Mouse (Mus musculus) neural tube, embryonic 12.5 days (tissue): ENCODE data around the gene Tmem131l. TPM values are rescaled to one million over a fixed set of nuclear protein-coding genes. Genes with fewer than 3 reads are reported as not detected.

Source experiments
- ATAC-seq: fragments of 200-750 bp; cut with Nextera tagmentation; 2 replicates; pipeline ENCODE4 v1.8.0; 2017; ENCODE audit warnings: low read depth, mild to moderate bottlenecking, moderate TSS enrichment, moderate library complexity; ENCODE audit not compliant: low FRiP score
- H3K27ac ChIP-seq: fragments of 300-500 bp; sonication (generic); 2 replicates; pipeline ENCODE4 v1.5.1; 2016
- H3K27me3 ChIP-seq: fragments of 300-500 bp; sonication (generic); replicated peaks from 2 replicates; pipeline ENCODE4 v1.6.1; 2016; ENCODE audit warnings: mild to moderate bottlenecking
- H3K36me3 ChIP-seq: fragments of 300-500 bp; sonication (generic); 2 replicates; pipeline ENCODE4 v1.6.1; 2016; ENCODE audit warnings: mild to moderate bottlenecking
- H3K4me1 ChIP-seq: fragments of 300-500 bp; sonication (generic); 2 replicates; pipeline ENCODE4 v1.6.1; 2016
- H3K4me2 ChIP-seq: fragments of 300-500 bp; sonication (generic); replicated peaks from 2 replicates; pipeline ENCODE4 v1.6.1; 2016; ENCODE audit warnings: mild to moderate bottlenecking
- H3K4me3 ChIP-seq: fragments of 300-500 bp; sonication (generic); 2 replicates; pipeline ENCODE4 v1.5.1; 2016
- H3K9ac ChIP-seq: fragments of 300-500 bp; sonication (generic); 2 replicates; pipeline ENCODE4 v1.6.1; 2016; ENCODE audit warnings: mild to moderate bottlenecking
- H3K9me3 ChIP-seq: fragments of 300-500 bp; sonication (generic); 2 replicates; pipeline ENCODE4 v1.6.1; 2016; ENCODE audit warnings: mild to moderate bottlenecking
- WGBS: fragments of 180-500 bp; shearing (Covaris S2); methylation state at CpG from one replicate; pipeline ENCODE4 v1.1.7; 2016; 5-methylcytosine and 5-hydroxymethylcytosine counted together
- polyA plus RNA-seq: library from polyadenylated mRNA; unstranded; fragments of >200 nt; fragmentation: Nextera tagmentation; extraction: Ambion mirVana; gene quantifications from 2 replicates; pipeline ENCODE4 v1.2.1, GENCODE M21; 2016

Gene Tmem131l
- polyA plus RNA-seq, 1 experiment from 2014 or later, result 90.8 TPM

DNA sequence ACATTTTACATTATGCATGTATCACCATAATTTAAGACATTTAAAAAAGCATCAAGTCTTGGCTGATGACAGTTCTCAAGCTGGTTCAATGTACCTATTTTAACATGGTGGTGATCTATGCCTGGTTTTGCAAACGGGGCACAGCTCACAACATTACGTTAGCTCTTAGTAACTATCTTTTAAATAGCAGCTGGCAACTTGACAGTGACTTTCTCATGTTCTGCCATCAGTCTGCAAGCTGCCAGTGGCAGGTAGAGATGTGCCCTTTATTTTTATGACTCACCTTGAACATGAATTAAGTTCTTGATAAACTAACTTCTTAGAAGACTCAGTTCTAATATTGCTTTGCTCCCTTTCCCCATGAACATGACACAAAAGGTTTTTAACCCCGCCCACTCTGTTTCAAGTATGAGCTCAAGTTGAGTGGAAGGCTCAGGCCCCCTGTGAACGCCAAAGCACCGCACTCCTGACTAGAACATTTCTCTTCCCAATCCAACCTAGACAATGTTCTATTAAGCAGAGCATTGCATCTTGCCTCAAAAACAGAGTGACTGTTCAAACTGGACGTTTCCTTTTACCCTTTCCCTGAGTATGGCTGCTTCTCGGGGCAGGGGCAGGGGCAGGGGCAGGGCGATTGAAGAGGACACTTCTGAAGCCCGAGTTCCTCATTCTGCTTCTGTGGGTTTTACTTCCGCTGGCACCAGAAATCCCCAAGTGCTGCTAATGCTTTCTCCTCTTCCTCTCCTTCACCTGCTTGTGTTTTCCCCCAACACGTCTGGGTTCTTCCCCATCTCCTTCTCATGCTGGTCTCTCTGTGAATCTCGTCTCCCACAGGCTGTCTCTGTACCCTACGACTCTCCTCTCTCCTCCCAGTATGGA lies 29.1 kb upstream of the Tmem131l start:
- WGBS, result 86% methylated on average over 13 of the region's 13 CpGs
- H3K27me3 ChIP-seq, result no peaks in the 10 kb centered on the region

DNA sequence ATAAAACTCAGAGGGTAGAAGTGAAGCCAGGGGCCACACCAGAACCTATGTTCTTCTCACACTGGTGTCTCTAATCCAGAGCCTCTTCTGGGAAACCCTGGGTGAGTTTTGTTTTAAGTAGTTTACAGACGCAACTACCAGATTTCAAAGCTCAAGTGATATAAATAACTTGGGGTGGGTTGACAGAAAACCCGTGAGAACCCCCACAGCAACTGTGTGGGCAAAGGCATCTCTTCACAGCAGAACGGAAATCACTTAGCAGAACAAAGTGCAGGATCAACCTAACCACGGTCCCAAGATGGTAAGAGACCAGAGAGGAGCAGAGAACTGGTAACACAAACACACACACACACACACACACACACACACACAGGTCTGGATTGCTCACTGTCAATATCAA lies 25.9 kb upstream of the Tmem131l start:
- Histone ChIP-seq H3K36me3 (no peaks in the 10 kb centered on the region), H3K27ac (no peak overlapping the region), H3K4me3 (no peak overlapping the region), H3K4me2 (no peak overlapping the region), H3K27me3 (no peaks in the 10 kb centered on the region), H3K9me3 (no peaks in the 10 kb centered on the region), H3K4me1 (peaks cover 6% of the 10 kb centered on the region; the same call in 1 of the 2 replicates), H3K9ac (no peak overlapping the region)
- ATAC-seq, result no peak
- 85% methylated on average over 4 of the region's 4 CpGs for WGBS

More for the DNA sequence above, 29.1 kb upstream of the Tmem131l start:
- Histone ChIP-seq H3K4me2 (no peak overlapping the region), H3K27ac (no peak overlapping the region), H3K36me3 (no peaks in the 10 kb centered on the region), H3K9me3 (no peaks in the 10 kb centered on the region), H3K9ac (no peak overlapping the region), H3K4me1 (no peaks in the 10 kb centered on the region), H3K4me3 (no peak overlapping the region)
- ATAC-seq, result no peak

DNA sequence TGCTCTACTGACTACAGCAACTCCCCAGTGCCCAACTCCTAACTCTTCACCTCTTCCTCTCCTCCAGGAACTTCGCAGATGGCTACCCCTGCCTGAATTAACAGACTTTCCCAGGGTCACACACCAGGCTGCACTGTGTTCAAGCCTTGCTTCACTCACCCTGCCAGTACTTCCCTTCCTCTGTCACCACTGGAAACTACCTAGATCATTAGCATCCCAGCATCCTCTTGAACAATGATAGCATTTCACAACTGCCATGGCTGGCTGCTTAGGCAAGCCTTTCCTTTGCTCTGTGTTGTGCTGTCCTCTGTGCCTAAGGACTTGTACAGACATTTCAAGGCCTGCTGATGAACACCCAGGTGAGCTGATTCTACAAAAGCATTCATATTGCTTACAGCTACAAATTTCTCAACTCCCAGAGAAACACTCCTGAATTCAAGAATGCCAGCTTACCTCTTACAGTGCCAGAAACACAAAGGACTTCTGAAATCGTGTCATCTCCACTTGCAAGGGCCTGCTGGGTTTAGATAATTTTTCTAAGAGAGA lies 23.5 kb upstream of the Tmem131l start:
- Histone ChIP-seq H3K9me3 (no peaks in the 10 kb centered on the region), H3K9ac (no peak overlapping the region), H3K4me2 (no peak overlapping the region), H3K4me3 (no peak overlapping the region), H3K4me1 (peaks cover 6% of the 10 kb centered on the region; the same call in 1 of the 2 replicates), H3K27ac (no peak overlapping the region), H3K36me3 (no peaks in the 10 kb centered on the region), H3K27me3 (no peaks in the 10 kb centered on the region)
- 82% methylated on average over 2 of the region's 2 CpGs for WGBS
- no peak for ATAC-seq

DNA sequence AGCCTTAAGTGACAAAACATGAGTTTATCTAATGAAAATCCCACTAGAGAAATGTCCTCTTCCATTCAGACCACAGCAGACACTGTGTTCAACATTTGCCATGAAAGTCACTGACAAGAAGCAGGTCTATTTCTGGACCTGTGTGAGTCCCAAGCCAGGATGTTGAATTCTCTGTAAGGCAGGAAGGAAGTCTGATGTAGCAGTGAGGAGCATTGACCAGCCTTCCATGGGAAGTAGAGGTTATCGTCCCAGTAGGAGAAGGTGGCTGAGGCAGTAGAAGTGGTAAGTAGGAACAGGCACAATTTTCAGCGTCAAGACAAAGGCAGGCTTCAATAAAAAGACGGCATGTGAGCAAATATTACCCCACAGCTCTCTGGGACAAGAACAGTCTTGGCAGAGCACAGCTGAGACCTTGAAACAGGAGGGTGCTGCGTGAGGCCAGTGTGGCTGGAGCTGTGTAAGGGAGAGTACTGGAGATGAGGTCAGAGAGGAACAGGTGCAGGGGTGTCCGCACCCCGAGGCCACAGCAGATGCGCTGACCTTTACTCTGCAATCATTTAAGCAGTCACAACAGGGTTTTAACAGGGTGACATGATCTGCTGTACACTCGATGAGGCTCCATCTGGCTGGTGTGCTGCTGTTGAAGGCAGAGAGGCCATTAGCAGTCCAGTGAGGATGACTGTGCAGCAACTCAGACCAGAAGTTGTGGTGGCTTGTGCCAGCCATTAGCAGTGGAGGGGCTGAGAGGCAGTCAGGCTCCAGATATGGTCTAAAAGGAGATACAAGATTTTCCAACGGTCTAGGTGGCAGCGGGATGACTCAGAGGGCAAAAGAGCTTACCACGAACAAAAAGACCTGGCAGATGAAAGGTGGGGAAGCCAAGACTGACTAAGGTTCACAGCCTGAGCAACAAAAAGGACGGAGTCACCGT lies 21.8 kb upstream of the Tmem131l start:
- ATAC-seq, result no peak
- no peaks in the 10 kb centered on the region for H3K27me3 ChIP-seq
- no peak overlapping the region for H3K4me2 ChIP-seq
- H3K4me3 ChIP-seq, result no peak overlapping the region
- no peak overlapping the region for H3K9ac ChIP-seq
- H3K36me3 ChIP-seq, result no peaks in the 10 kb centered on the region
- peaks cover 6% of the 10 kb centered on the region; the same call in 1 of the 2 replicates for H3K4me1 ChIP-seq
- WGBS, result 71% methylated on average over 13 of the region's 13 CpGs
- H3K27ac ChIP-seq, result no peak overlapping the region
- no peaks in the 10 kb centered on the region for H3K9me3 ChIP-seq

DNA sequence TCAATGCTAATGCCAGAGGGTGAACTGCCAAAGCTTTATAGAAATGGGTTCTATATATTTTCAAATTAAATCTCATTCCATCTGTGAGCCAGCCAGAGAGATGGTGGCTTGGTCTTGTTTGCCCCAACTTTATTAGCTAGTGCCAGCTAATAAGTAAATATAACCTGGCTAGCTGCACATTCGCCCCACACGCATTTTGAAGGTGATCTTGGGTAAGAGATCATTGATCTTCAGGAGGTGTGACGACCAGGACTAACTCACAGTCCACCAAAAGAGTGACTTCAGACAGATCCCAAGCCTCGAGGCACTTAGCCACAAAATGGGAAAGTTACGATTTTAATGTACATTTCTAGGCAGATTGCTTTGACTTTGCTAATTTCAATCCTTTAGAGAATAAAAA lies 21.0 kb upstream of the Tmem131l start:
- no peak overlapping the region for H3K4me3 ChIP-seq
- no peaks in the 10 kb centered on the region for H3K27me3 ChIP-seq
- H3K9ac ChIP-seq, result no peak overlapping the region
- H3K4me1 ChIP-seq, result peaks cover 6% of the 10 kb centered on the region; the same call in 1 of the 2 replicates
- H3K27ac ChIP-seq, result no peak overlapping the region
- no peaks in the 10 kb centered on the region for H3K9me3 ChIP-seq
- no peak overlapping the region for H3K4me2 ChIP-seq
- WGBS, result 85% methylated on average over 5 of the region's 5 CpGs
- no peaks in the 10 kb centered on the region for H3K36me3 ChIP-seq
- no peak for ATAC-seq

DNA sequence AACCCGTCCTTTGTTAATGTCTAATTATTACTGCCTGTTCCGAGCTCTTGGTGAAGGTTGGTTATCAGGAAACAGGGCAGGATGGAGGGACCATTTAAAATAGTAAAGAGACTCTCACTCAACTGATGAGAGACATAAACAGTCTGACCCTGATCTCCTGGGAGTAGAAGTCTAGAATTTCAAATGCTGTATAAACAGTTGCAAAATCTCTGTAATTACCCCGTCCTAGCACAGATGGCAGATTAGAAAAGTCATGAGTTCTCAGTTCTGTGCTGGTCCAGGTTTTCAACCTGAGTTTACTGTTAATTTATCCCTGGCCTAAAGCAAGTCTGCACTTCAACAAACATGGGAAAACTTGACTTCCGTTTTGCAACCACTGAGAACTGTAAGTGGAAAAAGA lies 20.2 kb upstream of the Tmem131l start:
- Histone ChIP-seq H3K9me3 (no peaks in the 10 kb centered on the region), H3K36me3 (no peaks in the 10 kb centered on the region), H3K4me1 (peaks cover 6% of the 10 kb centered on the region; the same call in 1 of the 2 replicates), H3K4me3 (no peak overlapping the region), H3K4me2 (no peak overlapping the region), H3K27me3 (no peaks in the 10 kb centered on the region), H3K27ac (no peak overlapping the region), H3K9ac (no peak overlapping the region)
- 62% methylated on average over 4 of the region's 4 CpGs for WGBS
- ATAC-seq, result no peak

DNA sequence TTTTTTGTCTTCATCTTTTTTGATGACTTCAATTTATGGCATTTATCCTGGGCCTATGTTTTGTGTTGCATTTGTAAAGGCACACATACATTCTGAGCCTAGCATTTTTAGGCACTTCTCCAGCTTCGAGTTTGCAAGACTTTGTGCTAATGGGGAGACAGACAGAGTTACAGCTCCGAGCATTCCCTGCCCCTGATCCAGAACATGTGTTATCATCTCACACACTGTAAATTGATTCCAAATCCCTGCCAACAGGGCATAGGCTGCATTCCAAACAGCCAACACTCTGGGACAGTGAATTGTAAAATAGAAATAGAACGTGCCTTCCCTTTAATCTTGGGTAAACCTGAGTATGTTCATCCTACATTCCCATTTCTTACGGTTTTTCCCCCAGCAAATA lies 19.7 kb upstream of the Tmem131l start:
- Histone ChIP-seq H3K4me1 (peaks cover 6% of the 10 kb centered on the region; the same call in 1 of the 2 replicates), H3K36me3 (no peaks in the 10 kb centered on the region), H3K4me3 (no peak overlapping the region), H3K27ac (no peak overlapping the region), H3K4me2 (no peak overlapping the region), H3K9ac (no peak overlapping the region), H3K27me3 (no peaks in the 10 kb centered on the region), H3K9me3 (no peaks in the 10 kb centered on the region)
- WGBS, result 76% methylated on average over 4 of the region's 4 CpGs
- ATAC-seq, result no peak

DNA sequence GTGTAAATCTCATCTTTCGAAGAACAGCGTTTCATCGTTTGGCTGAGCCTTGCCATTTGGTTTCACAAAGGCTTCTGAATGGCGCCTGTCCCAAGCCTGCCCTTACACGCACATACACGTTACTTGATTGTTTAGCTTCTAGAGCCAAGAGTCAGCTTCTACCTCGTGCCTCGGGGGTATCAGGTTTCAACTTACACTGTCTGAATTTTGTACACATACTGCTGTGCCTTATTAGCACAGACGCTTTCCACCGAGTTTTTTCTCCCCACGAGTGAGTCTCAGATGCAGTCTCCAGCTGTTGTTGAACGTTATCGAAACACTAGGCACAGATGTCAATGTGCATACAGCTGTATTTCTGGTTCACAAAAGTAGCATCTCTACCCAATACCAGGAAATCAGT lies 19.3 kb upstream of the Tmem131l start:
- H3K4me3 ChIP-seq, result no peak overlapping the region
- H3K9ac ChIP-seq, result no peak overlapping the region
- H3K9me3 ChIP-seq, result no peaks in the 10 kb centered on the region
- ATAC-seq, result no peak
- no peaks in the 10 kb centered on the region for H3K27me3 ChIP-seq
- peaks cover 6% of the 10 kb centered on the region; the same call in 1 of the 2 replicates for H3K4me1 ChIP-seq
- H3K36me3 ChIP-seq, result no peaks in the 10 kb centered on the region
- WGBS, result 75% methylated on average over 13 of the region's 13 CpGs
- no peak overlapping the region for H3K4me2 ChIP-seq
- H3K27ac ChIP-seq, result no peak overlapping the region

DNA sequence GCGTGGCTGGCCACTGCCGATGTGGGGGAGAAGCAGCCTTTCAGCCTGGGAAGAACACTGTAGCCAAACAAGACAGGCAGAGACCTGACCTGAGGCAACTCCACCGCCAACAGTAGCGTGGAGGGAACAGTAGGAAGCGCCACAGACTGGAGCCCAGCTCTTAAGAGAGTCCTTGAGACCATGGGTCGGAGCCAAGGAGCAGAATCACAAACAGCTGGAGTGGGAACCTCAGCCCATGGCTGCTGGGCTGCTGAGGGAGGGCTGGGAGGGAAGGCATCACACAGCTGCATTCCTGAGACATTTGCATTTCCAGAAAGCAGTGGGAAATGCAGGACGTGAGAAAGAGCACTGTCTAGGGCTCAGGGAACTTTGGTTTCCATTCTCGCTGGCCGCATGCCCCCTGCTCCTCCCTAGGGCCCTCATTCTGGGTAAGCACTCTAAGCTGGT lies 8.8 kb upstream of the Tmem131l start:
- Histone ChIP-seq H3K4me1 (peaks cover 4% of the 10 kb centered on the region; the same call in 1 of the 2 replicates), H3K27ac (no peak overlapping the region), H3K4me2 (no peak overlapping the region), H3K9ac (no peak overlapping the region), H3K36me3 (no peaks in the 10 kb centered on the region), H3K27me3 (0 out of 2 replicates have a peak, but pooled peaks cover 3% of the 10 kb centered on the region), H3K4me3 (no peak overlapping the region), H3K9me3 (0 out of 2 replicates have a peak, but pooled peaks cover 7% of the 10 kb centered on the region)
- ATAC-seq, result no peak
- 33% methylated on average over 9 of the region's 9 CpGs for WGBS

DNA sequence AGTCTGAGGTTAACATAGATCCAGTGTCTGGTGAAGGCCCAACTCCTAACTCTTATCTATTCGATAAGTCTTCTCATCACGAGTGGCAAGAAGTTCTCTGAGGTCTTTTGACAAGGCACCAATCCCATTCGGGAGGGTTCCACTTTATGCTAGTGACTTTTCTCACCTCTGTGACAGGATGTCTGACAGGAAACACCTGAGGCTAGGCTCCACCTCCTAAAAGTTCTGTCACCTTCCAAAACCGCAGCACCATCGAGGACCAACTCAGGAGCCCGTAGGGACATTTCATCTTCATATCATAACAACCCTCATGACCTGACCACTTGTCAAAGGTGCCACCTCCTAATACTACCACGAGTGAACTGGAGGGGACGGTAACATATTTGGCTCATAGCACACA lies 6.2 kb upstream of the Tmem131l start:
- ATAC-seq, result no peak
- Histone ChIP-seq H3K27me3 (0 out of 2 replicates have a peak, but pooled peaks cover 3% of the 10 kb centered on the region), H3K4me1 (peaks cover 4% of the 10 kb centered on the region; the same call in 1 of the 2 replicates), H3K4me3 (no peak overlapping the region), H3K4me2 (no peak overlapping the region), H3K9me3 (no peaks in the 10 kb centered on the region), H3K9ac (no peak overlapping the region), H3K27ac (no peak overlapping the region), H3K36me3 (no peaks in the 10 kb centered on the region)
- WGBS, result 92% methylated on average over 8 of the region's 8 CpGs

DNA sequence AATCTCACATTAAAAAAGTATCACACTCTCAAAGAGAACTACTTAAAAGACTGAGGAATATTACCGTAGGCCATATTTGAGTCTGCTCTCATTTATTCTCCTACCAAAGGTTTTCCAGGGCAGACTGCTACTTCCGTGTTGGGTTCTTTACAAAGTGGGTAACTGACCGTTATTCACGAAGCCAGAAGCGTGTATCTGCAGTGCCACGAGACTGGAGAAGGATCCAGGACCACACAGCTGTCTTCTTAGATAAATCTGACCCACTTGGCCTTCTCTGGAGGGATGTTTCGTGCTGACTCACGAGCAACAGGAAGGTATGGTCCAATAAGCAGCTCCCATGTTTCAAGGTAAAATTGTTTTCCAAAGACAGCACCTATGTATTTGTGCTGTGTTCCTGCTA lies 1.8 kb upstream of the Tmem131l start:
- Histone ChIP-seq H3K9me3 (no peaks in the 10 kb centered on the region), H3K4me3 (no peak overlapping the region), H3K36me3 (no peaks in the 10 kb centered on the region; the same call in 1 of the 2 replicates), H3K4me2 (no peak overlapping the region), H3K27ac (no peak overlapping the region), H3K9ac (no peak overlapping the region), H3K27me3 (no peaks in the 10 kb centered on the region), H3K4me1 (peaks cover 14% of the 10 kb centered on the region)
- ATAC-seq, result no peak
- 90% methylated on average over 8 of the region's 8 CpGs for WGBS
